Mouse (Mus musculus) monocyte, adult 5-6 weeks (primary cell): ENCODE results near the gene Luzp1. TPM values are rescaled to one million over a fixed set of nuclear protein-coding genes. Genes with fewer than 3 reads are reported as not detected.

Experiments used
- ATAC-seq: fragments of 153-309, 156-312 bp; replicated peaks from 2 replicates; pipeline ENCODE4 v1.8.0; 2017; ENCODE audit warnings: mild to moderate bottlenecking; ENCODE audit not compliant: low TSS enrichment, insufficient number of reproducible peaks, severe bottlenecking, poor library complexity, low FRiP score
- total RNA-seq: library from RNA; stranded (forward); fragments of 200-1000, 200-491, 200-594 nt; gene quantifications from 3 replicates; pipeline ENCODE4 v1.2.3, GENCODE M21; 2017

Luzp1 gene
- total RNA-seq, 1 experiment from 2014 or later: 9.5 TPM

DNA sequence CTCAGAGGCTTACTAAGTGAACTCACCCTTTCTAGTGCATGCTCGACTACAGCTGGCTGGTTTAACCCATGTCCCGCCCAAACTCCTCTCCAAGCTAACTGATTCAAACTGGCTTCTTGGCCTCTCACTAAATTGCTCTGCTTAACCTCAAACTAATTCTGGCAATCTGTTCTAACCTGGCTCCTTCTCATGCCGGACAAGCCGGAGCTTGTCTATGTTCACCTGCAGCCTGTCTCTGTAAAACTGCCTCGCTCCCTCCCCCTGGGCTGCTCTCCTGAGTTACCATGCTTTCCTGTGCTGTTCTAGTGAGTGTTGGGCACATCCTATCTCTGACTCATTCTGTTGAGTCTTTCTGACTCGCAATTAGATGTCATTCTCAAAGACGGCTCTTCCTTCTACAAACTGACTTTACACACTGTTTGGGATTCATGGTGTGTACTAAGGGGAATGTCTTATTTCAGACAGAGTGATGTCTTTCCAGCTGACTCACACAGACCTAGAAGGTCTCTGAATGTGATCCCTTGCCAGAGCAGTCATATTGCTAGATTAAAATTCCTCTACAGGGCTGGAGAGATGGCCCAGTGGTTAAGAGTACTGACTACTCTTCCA, 128.8 kb downstream of the Luzp1 start:
- no peak for ATAC-seq

DNA sequence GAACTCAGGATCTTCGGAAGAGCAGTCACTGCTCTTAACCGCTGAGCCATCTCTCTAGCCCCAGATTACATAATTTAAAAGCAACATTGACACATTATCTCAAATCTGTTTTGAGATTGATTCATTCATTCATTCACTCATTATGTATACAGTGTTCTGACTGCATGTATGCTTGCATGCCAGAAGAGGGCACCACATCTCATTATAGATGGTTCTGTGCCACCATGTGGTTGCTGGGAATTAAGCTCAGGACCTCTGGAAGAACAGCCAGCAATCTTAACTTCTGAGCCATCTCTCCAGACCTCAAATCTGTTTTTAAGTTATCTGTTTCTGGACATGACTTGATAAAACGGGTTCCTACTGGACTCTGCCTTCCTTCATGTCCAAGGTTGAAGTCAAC, 130.3 kb downstream of the Luzp1 start:
- ATAC-seq: no peak

DNA sequence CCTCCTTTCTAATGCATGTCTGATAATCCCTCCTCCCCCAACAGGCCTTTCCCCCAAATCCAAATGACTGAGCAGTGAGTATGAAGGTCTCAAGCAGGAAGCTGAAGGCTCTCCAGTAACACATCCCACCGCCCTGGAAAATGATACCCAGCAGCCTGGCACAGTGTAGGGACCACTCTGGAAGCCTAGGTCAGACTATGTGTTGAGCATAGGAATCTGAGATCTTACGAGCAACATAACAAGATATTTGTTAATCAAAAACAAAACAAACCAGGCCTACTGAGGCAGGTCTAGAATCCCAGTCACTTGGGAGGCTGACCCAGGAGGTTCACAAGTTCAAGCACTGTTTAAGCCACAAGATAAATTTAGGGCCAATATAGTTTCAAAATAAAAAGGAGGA, 131.0 kb downstream of the Luzp1 start:
- no peak for ATAC-seq

DNA sequence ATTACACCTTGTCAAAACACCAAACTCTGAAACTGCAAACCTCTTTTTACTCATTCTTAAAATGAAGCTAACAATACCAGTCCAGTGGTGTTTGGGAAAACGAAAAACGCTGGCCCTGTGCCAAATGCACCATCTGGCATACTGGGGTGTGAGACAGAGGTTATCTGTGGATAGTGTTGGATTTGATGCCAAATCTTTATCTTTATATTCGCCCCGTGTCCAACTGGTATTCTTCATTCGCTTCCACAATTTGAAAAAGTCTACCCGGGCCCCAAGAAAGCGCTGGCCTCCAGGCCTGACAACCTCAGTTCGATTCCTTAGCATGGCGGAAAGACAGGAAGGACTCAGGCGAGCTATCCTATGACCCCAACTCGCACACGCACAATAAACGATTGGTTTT, 131.9 kb downstream of the Luzp1 start:
- ATAC-seq: no peak

DNA sequence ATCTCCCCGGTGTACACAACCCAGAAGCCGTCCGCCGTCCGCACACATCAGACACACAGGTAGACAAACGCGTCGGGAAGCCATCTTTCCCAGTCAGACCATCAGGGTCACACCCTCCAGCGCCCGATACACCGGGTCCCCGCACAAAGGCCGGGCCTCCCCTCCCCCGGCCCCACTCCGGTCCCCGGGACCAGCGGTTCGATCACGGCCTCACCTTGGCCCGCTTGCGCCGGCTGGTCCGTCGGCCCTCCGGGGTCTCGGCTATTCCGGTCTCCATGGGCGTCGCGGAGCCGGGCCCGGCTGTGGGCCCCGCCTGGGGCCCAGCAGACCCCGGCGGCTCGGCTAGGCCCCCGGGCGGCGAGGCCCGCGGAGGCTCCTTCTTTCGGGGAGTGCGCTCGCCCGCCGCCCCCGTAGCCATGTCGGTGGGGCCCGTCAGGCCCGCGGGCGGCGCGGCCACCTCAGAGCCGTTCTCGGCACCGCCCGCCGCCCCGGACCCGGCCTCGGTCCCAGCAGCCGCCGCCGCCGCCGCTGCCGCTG, 132.5 kb downstream of the Luzp1 start:
- ATAC-seq: no peak

DNA sequence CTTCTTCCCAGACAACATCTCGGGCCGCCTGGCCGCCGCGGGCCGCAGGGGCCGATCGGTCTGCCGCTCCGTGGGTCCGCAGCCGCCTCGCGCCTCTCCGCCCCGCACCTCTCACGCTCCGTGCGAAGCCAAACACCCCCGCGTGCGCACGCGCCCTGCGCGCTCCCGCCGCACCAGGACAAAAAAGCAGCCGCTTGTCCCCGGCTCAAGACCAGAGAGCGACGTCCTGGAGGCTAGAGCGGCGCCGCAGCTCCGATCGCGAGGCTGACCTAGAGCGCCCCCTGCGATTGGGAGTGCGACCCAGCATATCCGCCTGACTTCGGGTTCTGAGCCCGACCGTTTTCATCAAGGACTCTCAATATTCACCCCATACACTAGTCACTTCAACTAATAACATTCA, 133.0 kb downstream of the Luzp1 start, which contains the start of gene Kdm1a:
Gene Kdm1a, minus strand, starts transcription at position 156 of the 400 bp plus-strand sequence.
- ATAC-seq: peak; percentile 97

Other genes with a start within 250 kb of the Luzp1 start
- gene Tcea3, start 222.0 kb upstream of the Luzp1 start, total RNA-seq: 20.6 to 37.7 TPM (median 29.0 TPM) in 3 replicates
- 5.8 to 10.2 TPM (median 5.9 TPM) in 3 replicates for gene Zfp46, start 185.1 kb upstream of the Luzp1 start, total RNA-seq
- gene Hnrnpr, start 158.8 kb upstream of the Luzp1 start, total RNA-seq: 208 to 281 TPM (median 261 TPM) in 3 replicates
- gene Htr1d, start 46.2 kb upstream of the Luzp1 start, total RNA-seq: not detected in 3 replicates
- not detected in 3 replicates for gene 6030445D17Rik, start 7.5 kb upstream of the Luzp1 start, total RNA-seq
- 52.2 to 70.8 TPM (median 69.8 TPM) in 3 replicates for gene Kdm1a, start 133.0 kb downstream of the Luzp1 start, total RNA-seq
- not detected in 3 replicates for gene Tex46, start 140.7 kb downstream of the Luzp1 start, total RNA-seq
- gene Lactbl1, start 152.9 kb downstream of the Luzp1 start, total RNA-seq: not detected in 3 replicates